Mouse (Mus musculus) heart, postnatal 36 days (tissue): ENCODE results near the gene Utp4. TPM values are rescaled to one million over a fixed set of nuclear protein-coding genes. Genes with fewer than 3 reads are reported as not detected.
"Not testable (repeated sequence)": the region's sequence is repeated elsewhere in the genome, so short reads cannot be mapped to it uniquely, and the experiment has no call there.

Source experiments
- DNase-seq, 2 experiments: peaks; one replicate each; pipeline ENCODE4 v3.0.0; 2021 to 2022
- intact Hi-C: fragments of 180-260 bp; cut with DNase I; formaldehyde crosslinking; loops from one replicate; pipeline ENCODE4 v1.15.1; 2025
- total RNA-seq, 2 experiments: library from RNA; stranded (reverse); gene quantifications; 2 replicates each; pipeline ENCODE4 v1.2.3; 2021

The Utp4 gene
- total RNA-seq = 10 to 100 TPM; 20.2 to 22.2 TPM

DNA sequence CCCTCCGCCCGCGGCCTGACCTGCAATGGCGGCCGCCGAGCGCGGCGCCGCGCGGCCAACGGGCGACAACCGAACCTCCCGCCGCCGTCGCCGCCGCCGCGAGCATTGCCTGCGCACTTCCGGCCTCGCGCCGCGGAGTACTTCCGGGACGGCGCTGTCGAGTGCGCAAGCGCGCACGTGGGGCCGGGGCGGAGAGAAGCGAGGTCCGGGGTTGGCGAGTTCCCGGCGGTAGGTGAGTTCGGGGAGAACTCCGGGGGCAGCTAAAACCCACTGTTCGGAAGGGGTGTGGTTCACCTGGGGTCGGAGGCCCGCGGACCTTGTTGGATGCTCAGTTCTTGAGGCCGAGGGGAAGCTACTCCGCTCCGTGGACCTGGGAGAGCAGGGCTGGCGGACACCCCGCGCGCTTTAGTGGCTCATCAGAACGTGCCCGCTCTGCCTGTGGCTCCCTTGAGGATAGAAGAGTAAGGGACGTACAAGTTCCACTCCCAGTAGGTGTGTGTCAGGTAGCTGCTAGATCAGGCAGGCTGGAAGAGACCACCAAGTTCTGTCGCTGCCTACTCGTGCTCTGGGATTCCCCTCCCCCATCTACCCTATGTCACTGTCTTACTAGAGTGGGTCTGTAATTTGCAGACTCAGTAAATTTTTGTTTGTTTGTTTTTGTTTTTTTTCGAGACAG is at the start of gene Utp4:
Gene Utp4 (plus strand): TSS at position 156 of the 676 bp plus-strand sequence.
- peak; percentile 86 to 91 for DNase-seq
- intact Hi-C loops = no loop called here

DNA sequence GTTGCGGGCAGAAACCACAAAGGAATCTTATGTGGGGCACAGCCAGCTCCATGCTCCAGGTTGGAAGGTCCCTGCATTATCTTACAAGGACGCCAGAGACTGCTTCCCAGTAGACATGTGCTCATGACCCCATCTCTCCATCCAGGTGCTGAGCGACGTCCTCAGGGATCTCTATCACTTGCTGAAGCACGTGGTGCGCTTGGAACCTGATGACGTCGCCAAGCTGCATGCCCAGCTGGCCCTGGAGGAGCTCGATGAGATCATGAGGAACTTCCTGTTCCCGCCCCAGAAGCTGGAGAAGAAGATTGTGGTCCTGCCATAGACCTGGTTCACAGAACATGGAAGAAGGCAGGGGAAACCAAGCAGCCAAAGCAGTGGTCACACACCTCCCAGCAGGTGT is 43.4 kb upstream of the Utp4 start:
- intact Hi-C loops = no loop called here
- no peak for DNase-seq

DNA sequence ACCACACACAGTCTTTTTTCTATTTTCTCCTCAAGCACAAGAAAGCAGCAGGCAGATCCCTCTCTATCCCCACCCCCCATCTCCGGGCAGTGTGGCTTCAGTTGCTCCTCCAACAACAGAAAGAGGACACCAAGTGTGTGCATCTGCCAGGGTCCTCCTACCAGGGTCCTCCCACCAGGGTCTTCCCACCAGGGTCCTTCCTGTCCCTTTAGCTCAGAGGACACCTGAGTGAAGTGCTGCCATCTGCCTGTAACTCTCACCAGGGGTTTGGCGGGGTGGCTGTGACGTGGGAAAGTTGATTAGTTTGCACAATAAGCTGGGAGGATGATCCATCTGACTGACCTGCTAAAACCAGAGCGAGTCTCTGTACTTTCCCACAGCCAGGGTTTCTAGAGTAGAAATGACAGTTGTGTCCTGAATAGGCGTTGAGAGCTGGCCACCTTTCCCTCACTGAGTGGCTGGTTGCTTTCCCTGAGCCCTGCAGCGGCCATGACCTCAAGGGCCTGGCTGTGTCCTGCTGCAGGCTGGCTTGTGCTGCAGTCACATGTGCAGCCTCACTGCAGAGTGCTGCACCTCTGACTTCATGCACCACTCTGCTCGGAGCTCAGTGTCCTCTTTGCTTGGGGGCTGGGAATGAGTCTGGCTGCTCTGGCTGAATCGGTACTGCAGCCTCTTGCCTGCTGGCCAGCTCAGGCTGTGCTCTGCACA is 38.7 kb upstream of the Utp4 start:
- DNase-seq = no peak
- intact Hi-C loops = no loop called here

DNA sequence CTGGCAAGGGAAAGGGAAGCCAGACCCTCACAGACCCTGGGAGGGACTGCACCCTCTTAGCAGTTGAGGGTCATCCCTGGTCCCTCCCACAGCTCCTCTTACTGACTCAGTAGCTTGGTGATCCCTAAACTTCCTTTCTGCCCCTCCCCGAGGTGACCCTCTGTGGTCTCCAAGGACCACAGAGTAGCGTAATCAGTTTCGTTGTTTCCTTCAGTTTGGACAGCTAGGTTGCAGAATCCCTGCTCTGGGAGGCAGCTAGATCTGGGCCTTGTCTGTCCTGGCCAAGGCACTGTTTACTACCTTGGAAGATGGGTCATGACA is 38.2 kb upstream of the Utp4 start:
- no peak for DNase-seq
- intact Hi-C loops = no loop called here

DNA sequence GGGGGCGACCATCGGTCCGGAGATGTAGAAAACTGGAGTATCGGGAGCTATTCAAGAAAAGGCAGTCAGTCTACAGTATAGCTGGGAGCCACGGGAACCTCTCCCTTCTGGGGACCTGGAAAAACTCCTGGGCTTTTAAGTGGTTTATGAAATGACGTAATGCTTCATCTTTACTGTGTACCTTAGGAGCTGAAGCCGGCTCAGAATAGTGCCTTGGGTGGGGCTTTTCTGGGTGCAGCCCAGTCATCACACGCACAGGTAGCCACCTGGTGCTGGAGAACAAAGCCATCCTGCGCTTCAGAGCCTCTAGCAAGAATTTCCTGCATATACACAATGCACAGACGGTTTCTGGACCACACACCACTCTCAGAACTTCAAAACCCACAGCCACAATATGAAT is 30.6 kb upstream of the Utp4 start:
- no peak for DNase-seq
- intact Hi-C loops = no loop called here

DNA sequence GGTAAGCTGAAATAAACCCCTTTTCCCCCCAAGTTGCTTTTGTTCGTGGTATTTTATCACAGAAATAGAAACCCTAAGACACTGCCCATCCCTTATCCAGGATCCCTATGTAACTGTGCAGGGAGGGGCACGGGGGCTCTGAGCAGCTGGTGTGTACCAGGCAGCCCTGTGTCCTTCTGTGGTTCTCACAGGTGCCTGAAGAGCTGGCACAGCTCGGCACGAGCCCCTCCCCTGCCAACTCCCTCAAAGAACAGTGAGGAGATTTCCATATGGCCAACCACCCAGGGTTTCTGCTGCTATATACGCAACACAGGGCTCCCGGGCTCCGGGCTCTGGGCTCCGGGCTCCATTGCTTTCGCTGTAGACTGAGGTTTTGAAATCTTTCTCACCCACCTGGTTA is 28.1 kb upstream of the Utp4 start:
- no peak for DNase-seq
- intact Hi-C loops = no loop called here

DNA sequence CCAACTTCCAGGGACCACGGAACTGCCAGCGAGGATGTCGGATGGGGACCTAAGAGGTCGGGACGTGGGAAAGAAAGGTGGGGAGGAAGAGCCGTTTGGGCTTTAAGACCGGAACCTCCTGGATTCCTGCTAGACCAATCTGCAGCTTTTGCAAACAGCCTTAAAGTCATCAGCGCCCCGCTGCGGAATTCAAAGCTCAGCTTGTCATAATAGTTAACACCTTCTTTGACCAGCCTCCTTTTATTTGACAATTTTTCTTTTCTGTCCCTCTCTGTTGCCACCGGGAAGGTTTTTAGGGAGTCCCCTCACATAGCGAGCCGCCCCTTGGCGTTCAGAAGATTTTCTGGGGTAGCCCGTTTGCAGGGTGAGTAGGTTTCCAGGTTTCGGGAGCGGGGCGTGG is 23.4 kb upstream of the Utp4 start, which contains the start of gene Has3:
Gene Has3 (plus strand): TSS at position 192 of the 400 bp plus-strand sequence.
- intact Hi-C loops = loop anchor here (2.0 to 5.0 kb wide), 3 partner anchors 31 to 153 kb away; no protein-coding TSS in a partner anchor
- DNase-seq = peak in 1 of 2 experiments; percentile 15

DNA sequence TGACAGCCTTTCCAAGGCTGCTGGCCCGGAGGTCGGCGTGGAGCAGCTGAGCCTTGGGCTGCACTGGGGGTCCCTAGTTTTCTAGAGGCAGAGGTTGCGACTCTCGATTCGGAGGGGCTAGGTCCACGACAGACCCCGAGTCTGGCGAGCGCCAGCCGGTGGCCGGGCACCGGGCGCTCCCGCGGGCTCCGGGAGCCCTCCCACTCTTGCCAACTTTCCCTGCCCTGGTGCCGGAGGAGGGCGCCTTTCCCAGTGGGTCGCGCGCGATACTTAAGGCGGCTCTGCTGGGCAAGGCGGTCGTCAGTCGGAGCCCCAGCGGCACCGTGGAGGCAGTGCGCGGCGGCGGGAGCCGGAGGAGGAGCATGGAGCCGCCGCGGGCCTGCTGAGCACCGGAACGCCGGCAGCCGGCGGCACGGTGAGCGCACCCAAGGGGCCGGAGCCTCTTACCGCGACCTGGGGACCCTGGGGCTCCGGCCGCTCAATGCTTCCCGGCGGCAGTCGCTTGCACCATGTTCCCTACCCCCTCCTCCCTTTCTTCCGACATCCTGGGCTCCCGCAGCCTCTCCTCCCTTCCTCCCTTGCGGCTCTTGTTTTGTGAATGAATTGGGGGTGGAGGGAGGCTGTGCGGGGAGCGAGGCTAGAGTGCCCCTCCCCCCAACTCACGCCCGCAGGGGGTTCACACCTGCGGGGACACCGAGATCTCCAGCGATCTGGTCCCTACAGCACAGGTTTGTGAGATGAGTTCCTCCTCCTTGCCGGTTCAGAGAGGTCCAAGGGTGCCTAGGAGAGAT is 22.7 kb upstream of the Utp4 start:
- intact Hi-C loops = loop anchor here (2.0 to 5.0 kb wide), 3 partner anchors 32 to 153 kb away; no protein-coding TSS in a partner anchor
- DNase-seq = peak; percentile 70 to 71

DNA sequence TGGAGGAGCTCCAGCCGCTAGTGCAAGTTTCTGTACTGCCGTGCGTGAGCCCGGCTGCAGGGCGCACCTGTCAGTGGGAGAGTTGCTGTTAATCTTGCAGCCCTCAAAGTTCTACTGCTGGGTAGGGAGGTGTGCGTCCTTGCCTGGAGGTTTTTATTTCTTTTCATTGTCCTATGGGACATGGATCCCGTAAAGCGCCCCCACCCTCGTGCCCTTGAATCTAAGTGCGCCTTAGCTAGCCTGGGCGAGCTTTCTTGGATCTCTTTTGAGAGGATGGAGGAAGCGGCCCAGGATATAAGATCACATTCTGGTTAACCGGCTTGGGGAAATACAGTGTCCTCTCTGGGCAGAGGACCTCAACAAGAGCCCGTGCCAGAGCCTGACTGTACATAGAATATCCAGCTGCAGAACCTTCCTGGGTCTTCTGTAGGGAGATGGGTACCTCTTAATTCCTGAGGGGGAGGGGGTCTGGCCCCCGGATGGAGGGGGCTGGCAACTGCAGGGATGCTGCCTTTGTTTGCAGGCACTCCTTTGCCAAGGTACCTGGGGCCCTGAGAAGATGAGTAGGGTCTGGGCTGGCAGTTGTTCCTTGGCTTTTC is 22.0 kb upstream of the Utp4 start:
- intact Hi-C loops = loop anchor here (2.0 to 5.0 kb wide), 3 partner anchors 33 to 154 kb away; no protein-coding TSS in a partner anchor
- DNase-seq = peak; percentile 32

DNA sequence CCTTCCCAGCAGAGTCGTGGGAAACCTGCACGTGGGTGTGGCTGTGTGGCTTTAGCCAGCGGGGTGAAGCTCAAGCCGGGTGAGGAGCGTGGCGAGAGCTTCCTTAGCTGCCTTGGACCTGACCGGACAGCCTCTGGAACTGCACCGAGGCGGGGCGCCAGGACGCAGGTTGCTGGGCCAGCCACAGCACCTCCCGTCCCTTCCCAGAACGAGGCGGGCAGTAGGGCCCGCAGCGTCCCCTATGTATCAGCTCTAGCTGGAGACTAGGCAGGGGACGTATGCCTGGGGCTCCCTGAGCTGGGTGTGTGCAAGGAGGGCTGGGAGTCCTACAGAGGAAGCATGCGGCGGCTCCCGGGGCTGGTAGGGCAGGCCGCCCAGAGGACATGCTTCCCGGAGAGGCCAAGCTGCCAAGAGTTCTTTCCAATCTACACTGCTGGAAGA is 21.5 kb upstream of the Utp4 start:
- intact Hi-C loops = loop anchor here (2.0 to 5.0 kb wide), 3 partner anchors 33 to 155 kb away; no protein-coding TSS in a partner anchor
- DNase-seq = peak; percentile 69 to 77

DNA sequence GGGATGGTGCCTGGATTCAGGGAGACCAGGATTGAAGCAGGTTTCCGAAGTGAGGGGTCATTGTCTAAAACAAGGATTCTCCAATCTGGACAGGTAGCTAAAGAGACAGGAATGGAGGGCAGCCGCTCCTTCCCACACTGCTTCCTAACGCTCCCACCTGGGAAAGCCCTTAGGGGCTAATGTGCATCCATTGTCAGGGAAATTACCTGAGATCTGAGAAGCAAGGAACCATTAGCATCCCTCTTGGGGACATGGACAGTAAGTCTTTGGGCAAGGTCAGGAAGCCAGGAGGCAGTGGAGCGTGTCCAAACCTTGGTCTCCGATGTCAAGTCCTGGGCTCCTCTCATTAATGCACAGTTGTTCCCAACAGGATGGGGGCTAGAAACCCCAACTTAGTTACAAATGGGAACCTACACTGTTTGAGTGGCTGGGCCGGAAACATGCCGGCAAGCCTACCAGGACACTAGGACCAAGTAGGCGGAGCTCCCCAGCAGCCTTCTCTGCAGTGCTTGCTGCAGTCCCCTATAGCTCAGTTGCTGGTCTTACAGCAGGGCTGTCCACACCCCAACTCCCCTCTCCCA is 20.9 kb upstream of the Utp4 start:
- intact Hi-C loops = loop anchor here (5.0 kb wide), 2 partner anchors 100 to 155 kb away; no protein-coding TSS in a partner anchor
- no peak for DNase-seq

DNA sequence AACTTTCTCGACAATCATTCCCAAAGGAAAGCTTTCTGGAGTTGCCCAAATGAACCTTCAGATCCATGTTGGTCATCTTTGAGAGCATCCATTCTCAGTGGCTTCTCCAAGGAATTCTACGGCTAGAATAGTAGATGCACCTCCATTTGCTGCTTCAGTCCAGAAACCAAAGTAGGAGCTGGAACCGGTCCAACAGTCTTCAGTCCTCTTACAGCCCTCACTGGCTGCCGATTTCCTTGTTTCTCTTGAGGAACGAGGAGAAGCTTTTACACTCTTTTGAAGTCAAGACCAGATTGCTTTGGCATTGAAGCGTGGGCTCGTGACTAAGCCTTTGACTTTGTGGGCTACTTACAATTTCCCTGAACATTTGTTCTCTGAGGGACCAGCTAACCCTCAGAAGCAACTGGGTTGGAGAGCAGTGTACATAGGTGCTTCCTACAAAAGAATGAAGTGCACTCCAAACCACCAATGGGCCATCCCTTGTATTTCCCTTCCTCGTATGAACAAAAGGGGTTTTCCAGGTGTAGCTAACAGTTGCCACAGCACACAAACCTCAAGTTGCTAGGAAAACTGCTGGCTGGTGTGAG is 13.2 kb upstream of the Utp4 start:
- DNase-seq = no peak
- intact Hi-C loops = no loop called here

DNA sequence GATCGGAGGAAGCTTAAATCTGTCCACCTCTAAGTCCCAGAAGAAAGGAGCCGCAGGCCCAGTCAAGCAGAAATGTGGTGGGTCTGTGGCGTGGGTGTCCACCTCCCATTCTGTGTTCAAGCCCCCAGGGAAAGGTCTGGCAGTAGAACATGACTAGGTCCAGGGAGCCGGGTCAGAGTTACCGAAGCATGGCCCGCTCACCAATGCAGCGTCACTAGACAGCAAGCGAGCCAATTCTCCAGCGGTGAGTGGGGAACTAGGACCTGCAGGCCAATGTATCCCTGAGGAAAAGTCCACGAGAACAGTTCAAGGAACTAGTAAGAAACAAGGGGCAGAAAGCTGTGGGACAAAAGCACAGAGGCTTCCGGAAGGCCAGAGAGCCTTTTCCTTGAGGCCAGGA is 9.3 kb upstream of the Utp4 start:
- DNase-seq, intact Hi-C loops: not testable (repeated sequence)

DNA sequence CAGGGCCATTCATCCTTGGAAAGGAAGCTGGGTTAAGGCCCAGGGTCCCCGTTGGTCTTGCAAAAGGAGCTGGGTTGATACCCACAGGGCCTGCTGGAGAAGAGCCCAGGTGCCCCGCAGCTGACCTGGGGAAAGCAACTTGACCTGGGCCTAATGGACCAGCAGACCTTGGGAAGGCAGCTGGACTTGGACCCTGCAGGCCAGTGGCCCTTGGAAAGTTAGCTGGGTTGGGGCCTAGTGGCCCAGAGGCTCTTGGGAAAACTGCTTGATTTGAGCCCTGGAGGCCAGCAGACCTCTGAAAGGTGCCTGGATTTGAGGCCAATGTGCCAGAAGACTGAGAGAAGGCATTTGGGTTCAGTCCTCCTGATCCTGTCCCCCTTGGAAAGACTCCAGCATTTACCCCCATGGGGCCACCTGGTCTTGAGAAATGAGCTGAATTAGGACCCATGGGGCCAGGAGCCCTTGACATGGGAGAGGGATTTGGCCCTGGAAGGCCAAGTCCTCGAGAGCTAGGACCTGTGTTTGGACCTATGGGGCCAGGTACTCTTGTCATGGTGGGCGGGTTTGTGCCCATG is 8.5 kb upstream of the Utp4 start:
- not testable (repeated sequence) for DNase-seq
- intact Hi-C loops = loop anchor here (5.0 kb wide), 1 partner anchor 453 kb away; no protein-coding TSS in a partner anchor

DNA sequence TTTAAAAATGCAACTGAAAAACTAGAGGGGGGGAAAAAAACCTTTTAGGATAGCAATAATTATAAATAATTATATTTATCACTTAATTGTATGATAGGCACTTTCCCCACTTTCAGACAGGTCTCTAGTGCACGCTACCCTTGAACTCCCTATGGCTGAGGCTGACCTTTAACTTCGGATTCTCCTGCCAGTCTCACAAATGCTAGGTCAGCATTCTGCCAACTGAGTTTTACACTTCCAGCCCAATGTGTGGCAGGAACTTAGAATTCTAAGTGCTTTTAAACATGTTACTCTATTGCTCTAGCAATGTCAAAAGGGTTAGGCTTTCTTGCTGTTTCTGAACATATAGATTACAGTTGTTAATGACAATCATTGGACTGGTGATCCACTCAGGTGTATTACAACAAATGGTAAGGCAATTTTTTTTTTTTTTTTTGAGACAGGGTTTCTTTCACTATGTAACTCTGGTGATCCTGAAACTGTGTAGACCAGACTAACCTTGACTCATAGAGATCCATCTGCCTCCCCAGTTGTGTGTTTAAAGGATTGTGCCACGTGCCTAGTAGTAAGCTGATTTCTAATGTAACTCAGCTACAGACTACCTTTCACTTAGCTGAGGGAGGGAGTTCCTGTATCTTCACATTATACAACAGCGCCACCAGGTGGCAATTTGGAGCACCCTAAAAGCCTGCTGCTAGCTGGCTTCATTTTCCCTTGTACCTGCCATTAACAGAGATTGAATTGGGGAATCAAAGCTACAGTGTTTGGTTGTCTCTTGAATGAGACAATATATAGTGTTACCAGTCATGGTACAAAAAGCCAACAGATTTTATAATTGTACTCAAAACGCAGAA is 5.9 kb upstream of the Utp4 start:
- peak; percentile 77 to 81 for DNase-seq
- intact Hi-C loops = loop anchor here (1.0 to 5.0 kb wide), 4 partner anchors 169 to 455 kb away; no protein-coding TSS in a partner anchor

DNA sequence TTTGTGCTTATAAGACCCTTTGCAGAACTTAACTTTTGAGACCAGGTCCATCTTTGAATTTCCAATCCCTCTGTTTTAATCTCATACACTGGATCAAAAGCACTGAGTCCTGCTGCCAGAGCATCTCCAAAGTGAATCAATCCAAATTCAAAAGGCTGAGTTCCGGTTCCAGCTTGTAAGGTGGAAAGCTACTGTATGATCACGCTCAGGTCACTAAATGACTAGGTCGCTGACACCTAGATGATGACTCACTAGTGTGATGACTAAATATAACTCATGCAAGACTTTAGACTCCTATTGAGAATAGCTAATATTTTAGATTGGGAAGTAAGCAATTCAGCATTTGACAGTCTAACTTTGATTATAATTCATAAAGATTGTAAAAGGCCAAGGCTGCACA is 4.6 kb upstream of the Utp4 start:
- DNase-seq = no peak
- intact Hi-C loops = loop anchor here (1.0 to 5.0 kb wide), 2 partner anchors 190 to 457 kb away; no protein-coding TSS in a partner anchor

DNA sequence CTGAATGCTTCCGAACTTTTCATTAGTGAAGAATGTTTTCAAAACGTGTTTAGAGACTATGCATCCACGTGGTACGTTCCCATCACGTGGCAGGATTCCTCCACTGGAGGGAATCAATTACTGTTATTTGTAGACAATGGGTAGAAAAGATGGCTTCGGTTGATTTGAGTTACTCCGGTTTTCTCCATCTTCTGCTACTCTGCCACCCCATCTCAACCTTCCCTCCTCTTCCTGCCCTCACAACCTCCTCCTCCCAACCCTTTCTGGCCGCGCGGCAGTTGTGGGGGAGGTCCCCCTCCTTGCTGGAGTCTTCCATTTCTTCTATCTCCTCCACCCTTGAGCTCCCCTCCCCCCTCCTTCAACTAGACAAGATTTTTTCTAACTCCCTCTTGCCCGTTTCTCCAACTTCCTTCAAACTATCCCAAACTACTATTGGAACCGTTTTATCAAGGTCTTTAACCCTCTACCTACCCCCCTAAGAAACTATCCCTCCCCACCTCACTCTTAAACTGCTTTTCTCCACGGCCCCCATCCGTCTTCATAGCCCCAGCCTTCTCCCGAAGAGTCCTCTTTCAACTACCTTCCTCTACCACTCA is 1.1 kb upstream of the Utp4 start:
- DNase-seq = no peak
- intact Hi-C loops = no loop called here
